Mouse (Mus musculus) midbrain, embryonic 10.5 days (tissue): ENCODE data around the gene Lrmda. TPM values are rescaled to one million over a fixed set of nuclear protein-coding genes. Genes with fewer than 3 reads are reported as not detected.

ENCODE experiments used
- DNase-seq: peaks from one replicate; pipeline ENCODE4 v3.0.0-alpha.2; 2017; ENCODE audit warnings: low spot score
- H3K27ac ChIP-seq: fragments of 300-500 bp; sonication (generic); replicated peaks from 2 replicates; pipeline ENCODE4 v1.5.1; 2016; ENCODE audit warnings: mild to moderate bottlenecking
- H3K27me3 ChIP-seq: fragments of 300-500 bp; sonication (generic); 2 replicates; pipeline ENCODE4 v1.6.1; 2016; ENCODE audit warnings: low read depth, mild to moderate bottlenecking; ENCODE audit not compliant: poor library complexity, severe bottlenecking
- H3K36me3 ChIP-seq: fragments of 300-500 bp; sonication (generic); 2 replicates; pipeline ENCODE4 v1.6.1; 2016; ENCODE audit warnings: mild to moderate bottlenecking, moderate library complexity
- H3K4me1 ChIP-seq: fragments of 300-500 bp; sonication (generic); 2 replicates; pipeline ENCODE4 v1.6.1; 2016
- H3K4me3 ChIP-seq: fragments of 300-500 bp; sonication (generic); 2 replicates; pipeline ENCODE4 v1.5.1; 2016; ENCODE audit warnings: mild to moderate bottlenecking, moderate library complexity
- H3K9me3 ChIP-seq: fragments of 300-500 bp; sonication (generic); replicated peaks from 2 replicates; pipeline ENCODE4 v1.6.1; 2016; ENCODE audit warnings: mild to moderate bottlenecking
- WGBS: fragments of 180-500 bp; shearing (Covaris S2); methylation state at CpG from one replicate; pipeline ENCODE4 v1.1.7; 2016; 5-methylcytosine and 5-hydroxymethylcytosine counted together
- polyA plus RNA-seq: library from polyadenylated mRNA; unstranded; fragments of >200 nt; fragmentation: Nextera tagmentation; extraction: Ambion mirVana; gene quantifications from 2 replicates; pipeline ENCODE4 v1.2.1, GENCODE M21; 2016

The Lrmda gene
- polyA plus RNA-seq, 1 experiment from 2014 or later: 0.38 TPM

DNA sequence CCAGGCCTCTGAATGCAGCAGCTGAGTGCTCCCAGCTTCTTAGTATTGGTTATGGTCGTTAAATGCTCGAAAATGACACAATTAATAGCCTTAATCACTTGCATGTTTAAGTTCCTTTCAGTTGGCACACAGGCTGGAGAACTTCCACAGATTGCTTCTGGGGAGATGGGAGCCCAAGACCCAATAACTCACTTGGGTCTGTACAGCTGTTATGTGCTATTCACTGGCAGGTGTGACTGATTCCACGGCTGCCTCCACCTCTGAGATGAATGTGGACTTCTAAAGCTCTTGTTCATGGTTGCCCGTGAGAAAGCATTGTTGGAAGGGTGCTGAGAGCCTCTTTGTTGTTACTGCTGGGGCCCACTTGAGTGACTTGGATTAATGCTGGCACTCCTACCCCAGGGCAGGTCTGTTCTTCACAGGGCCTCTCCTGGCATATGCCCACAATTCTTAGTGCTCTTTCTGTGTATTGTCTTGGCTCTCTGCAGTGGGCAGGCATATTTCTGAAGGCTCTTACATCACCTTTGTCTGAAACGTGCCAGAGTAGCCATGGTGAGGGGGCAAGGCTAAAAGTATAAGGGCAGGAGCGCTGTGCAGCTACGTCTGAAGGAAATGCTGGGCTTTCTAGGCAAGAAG is 111.6 kb downstream of the Lrmda start:
- H3K4me3 ChIP-seq: no peak overlapping the region
- H3K27me3 ChIP-seq: peaks cover 10% of the 10 kb centered on the region
- 80% methylated on average over 7 of the region's 7 CpGs for WGBS
- no peak for DNase-seq
- no peak overlapping the region for H3K27ac ChIP-seq
- peaks cover 8% of the 10 kb centered on the region; the same call in 1 of the 2 replicates for H3K9me3 ChIP-seq
- H3K36me3 ChIP-seq: no peaks in the 10 kb centered on the region
- H3K4me1 ChIP-seq: peaks cover 7% of the 10 kb centered on the region; the same call in 1 of the 2 replicates

- H3K27me3 ChIP-seq: peaks cover 10% of the 10 kb centered on the region; the same call in 1 of the 2 replicates
Observed at GRCm38 (mm10) chr14:22139281-22139680, 119.8 kb downstream of the Lrmda start.

GRCm38 (mm10) chr14:22144014-22144413 is 124.5 kb downstream of the Lrmda start:
- no peaks in the 10 kb centered on the region for H3K9me3 ChIP-seq
- WGBS: 4% methylated on average over 3 of the region's 3 CpGs
- H3K36me3 ChIP-seq: no peaks in the 10 kb centered on the region
- H3K27ac ChIP-seq: no peak overlapping the region
- H3K4me3 ChIP-seq: no peak overlapping the region
- H3K27me3 ChIP-seq: peaks cover 23% of the 10 kb centered on the region
- DNase-seq: peak; percentile 38
- H3K4me1 ChIP-seq: peaks cover 31% of the 10 kb centered on the region

More at GRCm38 (mm10) chr14:22139281-22139680, 119.8 kb downstream of the Lrmda start:
- peaks cover 18% of the 10 kb centered on the region for H3K4me1 ChIP-seq
- H3K27ac ChIP-seq: no peak overlapping the region
- H3K36me3 ChIP-seq: no peaks in the 10 kb centered on the region
- no peak for DNase-seq
- WGBS: 84% methylated on average over 1 of the region's 1 CpGs
- H3K9me3 ChIP-seq: peaks cover 8% of the 10 kb centered on the region; the same call in 1 of the 2 replicates
- H3K4me3 ChIP-seq: no peak overlapping the region

GRCm38 (mm10) chr14:22145863-22146262 is 126.4 kb downstream of the Lrmda start:
- no peak for DNase-seq
- Histone ChIP-seq H3K9me3 (no peaks in the 10 kb centered on the region), H3K36me3 (no peaks in the 10 kb centered on the region), H3K27ac (no peak overlapping the region), H3K4me1 (peaks cover 23% of the 10 kb centered on the region), H3K27me3 (peaks cover 23% of the 10 kb centered on the region), H3K4me3 (no peak overlapping the region)
- 70% methylated on average over 4 of the region's 4 CpGs for WGBS

- Histone ChIP-seq H3K4me3 (no peak overlapping the region), H3K36me3 (no peaks in the 10 kb centered on the region), H3K27me3 (peaks cover 30% of the 10 kb centered on the region), H3K4me1 (peaks cover 22% of the 10 kb centered on the region), H3K9me3 (no peaks in the 10 kb centered on the region), H3K27ac (no peak overlapping the region)
- DNase-seq: no peak
- WGBS: 95% methylated on average over 12 of the region's 12 CpGs
Observed at GRCm38 (mm10) chr14:22146508-22147044, 127.1 kb downstream of the Lrmda start.

GRCm38 (mm10) chr14:22147341-22148024 is 128.0 kb downstream of the Lrmda start:
- Histone ChIP-seq H3K4me3 (no peak overlapping the region), H3K27ac (no peak overlapping the region), H3K9me3 (no peaks in the 10 kb centered on the region), H3K4me1 (peaks cover 30% of the 10 kb centered on the region), H3K27me3 (peaks cover 39% of the 10 kb centered on the region), H3K36me3 (no peaks in the 10 kb centered on the region)
- no peak for DNase-seq
- 33% methylated on average over 4 of the region's 4 CpGs for WGBS

DNA sequence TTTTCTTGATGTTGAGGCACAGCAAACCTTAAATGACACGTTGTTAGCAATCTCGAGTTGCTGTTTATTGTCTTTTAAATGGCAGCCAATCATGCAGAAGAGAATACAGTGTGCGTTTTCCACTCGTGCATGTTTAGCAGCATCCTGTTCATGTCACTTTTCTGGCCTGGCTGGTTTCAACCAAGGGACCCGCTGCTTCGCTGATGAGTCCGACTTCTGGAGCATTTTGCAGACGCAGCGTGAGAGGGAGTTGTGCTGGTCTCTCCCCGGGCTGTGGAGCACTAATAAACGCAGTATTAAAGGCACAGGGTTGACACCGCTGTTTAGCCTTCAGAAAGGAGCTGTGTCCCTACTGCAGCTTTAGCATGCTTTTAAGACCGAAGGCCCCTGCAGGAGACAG is 133.2 kb downstream of the Lrmda start:
- H3K9me3 ChIP-seq: no peaks in the 10 kb centered on the region
- no peak for DNase-seq
- 63% methylated on average over 13 of the region's 13 CpGs for WGBS

GRCm38 (mm10) chr14:22154096-22154495 is 134.6 kb downstream of the Lrmda start:
- Histone ChIP-seq H3K4me3 (no peak overlapping the region), H3K9me3 (no peaks in the 10 kb centered on the region), H3K4me1 (peaks cover 50% of the 10 kb centered on the region), H3K27me3 (peaks cover 80% of the 10 kb centered on the region), H3K36me3 (no peaks in the 10 kb centered on the region), H3K27ac (no peak overlapping the region)
- 89% methylated on average over 8 of the region's 8 CpGs for WGBS
- DNase-seq: no peak

More for the DNA sequence above, 133.2 kb downstream of the Lrmda start:
- H3K4me1 ChIP-seq: peaks cover 55% of the 10 kb centered on the region
- H3K27me3 ChIP-seq: peaks cover 69% of the 10 kb centered on the region
- no peak overlapping the region for H3K4me3 ChIP-seq
- H3K27ac ChIP-seq: 0 out of 2 replicates have a peak overlapping the region, but pooled peaks have one; percentile 9
- H3K36me3 ChIP-seq: no peaks in the 10 kb centered on the region

GRCm38 (mm10) chr14:22155034-22155433 is 135.5 kb downstream of the Lrmda start:
- H3K4me3 ChIP-seq: no peak overlapping the region
- no peaks in the 10 kb centered on the region for H3K9me3 ChIP-seq
- DNase-seq: no peak
- H3K27ac ChIP-seq: no peak overlapping the region
- no peaks in the 10 kb centered on the region for H3K36me3 ChIP-seq
- 31% methylated on average over 2 of the region's 2 CpGs for WGBS
- peaks cover 50% of the 10 kb centered on the region for H3K4me1 ChIP-seq
- H3K27me3 ChIP-seq: peaks cover 83% of the 10 kb centered on the region

DNA sequence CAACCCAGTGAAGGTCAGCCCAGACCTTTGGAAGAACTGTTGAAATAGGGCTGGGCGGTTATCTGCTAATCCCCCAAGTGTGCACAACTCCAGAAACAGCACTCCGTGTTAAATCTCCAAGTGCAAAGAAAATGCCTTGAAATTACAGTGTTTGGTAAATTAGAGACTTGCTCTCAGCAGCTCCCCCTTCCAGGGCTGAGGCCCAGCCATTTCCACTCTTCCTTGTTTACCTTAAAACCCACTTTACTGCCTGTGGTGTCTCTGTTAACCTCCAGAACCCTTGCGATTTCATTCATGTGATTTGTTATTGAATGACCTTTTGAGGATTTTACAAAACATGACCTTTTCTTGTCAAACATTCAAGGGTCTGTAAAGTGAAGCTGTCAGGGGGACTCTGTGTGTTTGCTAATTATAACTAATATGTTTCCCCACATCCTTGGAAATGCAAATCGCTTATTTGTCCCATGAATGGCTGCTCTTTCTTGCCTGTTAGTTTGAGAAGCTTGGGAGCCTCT is 136.1 kb downstream of the Lrmda start:
- Histone ChIP-seq H3K4me3 (no peak overlapping the region), H3K4me1 (peaks cover 50% of the 10 kb centered on the region), H3K36me3 (no peaks in the 10 kb centered on the region), H3K27me3 (peaks cover 85% of the 10 kb centered on the region), H3K27ac (peak overlapping the region; percentile 15; the same call in 1 of the 2 replicates), H3K9me3 (no peaks in the 10 kb centered on the region)
- DNase-seq: no peak
- 31% methylated on average over 4 of the region's 4 CpGs for WGBS

DNA sequence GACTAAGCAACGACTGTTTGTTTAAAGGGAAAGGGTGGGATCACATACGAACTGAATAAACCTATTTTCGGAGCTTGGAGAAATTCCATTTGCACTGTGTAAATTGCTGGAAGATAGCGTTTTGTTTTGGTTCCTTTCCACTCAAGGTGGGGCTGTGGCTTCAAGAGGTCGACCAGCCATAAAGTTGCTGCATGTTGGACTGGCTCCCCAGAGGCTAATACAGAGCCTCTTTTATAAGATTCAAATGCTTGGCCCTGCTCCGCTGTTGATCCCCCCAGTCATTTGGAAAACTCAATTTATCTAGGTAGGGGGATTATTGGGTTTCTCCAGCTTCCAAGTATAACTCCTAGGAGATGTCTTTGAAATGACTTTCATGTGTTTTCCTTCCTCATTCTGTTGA is 137.5 kb downstream of the Lrmda start:
- no peak overlapping the region for H3K4me3 ChIP-seq
- no peak for DNase-seq
- H3K27me3 ChIP-seq: peaks cover 82% of the 10 kb centered on the region
- H3K36me3 ChIP-seq: no peaks in the 10 kb centered on the region
- no peak overlapping the region for H3K27ac ChIP-seq
- 64% methylated on average over 6 of the region's 6 CpGs for WGBS
- no peaks in the 10 kb centered on the region for H3K9me3 ChIP-seq
- peaks cover 52% of the 10 kb centered on the region for H3K4me1 ChIP-seq

DNA sequence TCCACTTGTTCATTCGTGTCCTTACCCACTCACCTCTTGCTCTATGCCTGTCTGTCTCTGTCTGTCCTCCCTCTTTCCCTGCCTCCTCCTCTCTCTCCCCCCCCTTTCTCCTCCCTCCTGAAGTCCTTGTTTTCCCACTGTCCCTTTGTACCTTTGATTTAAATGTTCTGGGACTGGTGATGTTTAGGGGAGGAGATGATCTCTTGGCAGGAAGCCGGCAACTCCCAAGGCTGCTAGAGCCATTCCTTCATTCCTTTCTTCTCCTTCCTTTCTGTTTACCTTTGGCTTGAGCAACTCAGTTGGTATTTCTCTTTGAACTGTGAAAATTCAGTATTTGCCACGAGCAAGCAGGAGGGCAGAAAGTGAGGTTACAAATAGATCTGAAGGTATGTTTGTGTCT is 141.9 kb downstream of the Lrmda start:
- Histone ChIP-seq H3K27me3 (peaks cover 58% of the 10 kb centered on the region), H3K9me3 (no peaks in the 10 kb centered on the region), H3K4me1 (peaks cover 14% of the 10 kb centered on the region), H3K27ac (no peak overlapping the region), H3K4me3 (no peak overlapping the region), H3K36me3 (no peaks in the 10 kb centered on the region)
- no peak for DNase-seq
- 40% methylated on average over 3 of the region's 3 CpGs for WGBS

DNA sequence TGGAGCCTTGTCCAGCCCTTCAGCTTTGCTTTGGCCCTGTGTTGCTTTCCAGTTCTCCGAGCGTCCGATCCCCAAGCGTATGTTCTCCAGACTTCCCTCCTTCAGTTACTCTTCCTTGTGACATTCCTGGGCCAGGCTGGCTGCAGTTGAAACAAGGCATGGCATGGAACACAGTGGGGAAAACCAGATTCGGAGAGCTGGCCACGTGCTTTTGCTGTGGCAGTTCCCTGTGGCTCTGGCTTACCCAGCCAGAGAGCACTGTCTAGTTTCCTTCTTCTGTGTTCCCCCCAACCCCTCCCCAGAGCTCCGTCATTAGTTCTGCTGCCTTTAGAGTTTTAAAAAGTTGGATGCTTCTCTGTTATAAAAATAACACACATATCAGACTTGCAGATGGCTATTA is 147.8 kb downstream of the Lrmda start:
- no peak for DNase-seq
- Histone ChIP-seq H3K4me1 (peaks cover 13% of the 10 kb centered on the region), H3K27ac (no peak overlapping the region), H3K36me3 (no peaks in the 10 kb centered on the region), H3K27me3 (peaks cover 24% of the 10 kb centered on the region), H3K9me3 (no peaks in the 10 kb centered on the region), H3K4me3 (no peak overlapping the region)
- WGBS: 81% methylated on average over 7 of the region's 7 CpGs
